Mouse (Mus musculus): ENCODE data around the gene Hip1. TPM values are rescaled to one million over a fixed set of nuclear protein-coding genes. Genes with fewer than 3 reads are reported as not detected.

Hip1 gene
- polyA plus RNA-seq, 1 experiment from 2014 or later = 45.2 TPM

DNA sequence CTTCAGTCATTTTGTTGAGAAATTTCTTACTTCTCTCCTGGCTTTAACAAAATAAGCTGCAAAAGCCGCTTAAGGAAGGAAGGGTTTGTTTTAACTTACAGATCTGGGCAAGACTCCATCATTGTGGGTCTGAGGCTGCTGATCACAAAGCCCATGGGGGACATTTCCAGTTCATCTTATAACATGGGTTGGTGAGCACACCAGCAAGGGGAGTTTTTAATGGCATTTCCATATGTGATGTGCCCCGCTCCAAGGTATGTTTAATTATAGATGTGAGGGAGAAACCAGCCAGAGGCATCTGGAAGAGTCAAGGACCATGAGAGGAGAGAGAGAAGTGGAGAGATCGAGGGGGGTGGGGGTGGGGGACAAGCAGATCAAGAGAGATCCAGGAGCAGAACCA lies 12.8 kb upstream of the Hip1 start:
- Histone ChIP-seq H3K4me3 (replicated peaks) (no peak overlapping the region), H3K4me2 (no peak overlapping the region), H3K27ac (no peak overlapping the region), H3K9me3 (replicated peaks) (no peaks in the 10 kb centered on the region), H3K27me3 (no peaks in the 10 kb centered on the region), H3K4me1 (0 out of 2 replicates have a peak, but pooled peaks cover 4% of the 10 kb centered on the region), H3K9ac (no peak overlapping the region), H3K36me3 (no peaks in the 10 kb centered on the region)
- no peak for ATAC-seq (replicated peaks; ENCODE audit: low FRiP score)
- WGBS = 84% methylated on average over 3 of the region's 3 CpGs

GRCm38 (mm10) chr5:135557051-135557450 lies 12.1 kb upstream of the Hip1 start:
- no peak overlapping the region for H3K9ac ChIP-seq
- H3K27me3 ChIP-seq = no peaks in the 10 kb centered on the region
- 0 out of 2 replicates have a peak, but pooled peaks cover 4% of the 10 kb centered on the region for H3K4me1 ChIP-seq
- no peak overlapping the region for H3K27ac ChIP-seq
- H3K36me3 ChIP-seq = no peaks in the 10 kb centered on the region
- H3K4me2 ChIP-seq = no peak overlapping the region
- 9% methylated on average over 4 of the region's 4 CpGs for WGBS
- H3K9me3 ChIP-seq (replicated peaks) = no peaks in the 10 kb centered on the region
- H3K4me3 ChIP-seq (replicated peaks) = no peak overlapping the region
- no peak for ATAC-seq (replicated peaks; ENCODE audit: low FRiP score)

GRCm38 (mm10) chr5:135556259-135556658 lies 11.3 kb upstream of the Hip1 start:
- WGBS = 81% methylated on average over 3 of the region's 4 CpGs
- Histone ChIP-seq H3K9me3 (replicated peaks) (no peaks in the 10 kb centered on the region), H3K27me3 (no peaks in the 10 kb centered on the region), H3K4me3 (replicated peaks) (no peak overlapping the region), H3K36me3 (no peaks in the 10 kb centered on the region), H3K27ac (no peak overlapping the region), H3K4me1 (0 out of 2 replicates have a peak, but pooled peaks cover 4% of the 10 kb centered on the region), H3K9ac (no peak overlapping the region), H3K4me2 (no peak overlapping the region)
- ATAC-seq (replicated peaks; ENCODE audit: low FRiP score) = no peak

GRCm38 (mm10) chr5:135551591-135551990 lies 6.7 kb upstream of the Hip1 start:
- Histone ChIP-seq H3K9me3 (replicated peaks) (no peaks in the 10 kb centered on the region), H3K4me1 (0 out of 2 replicates have a peak, but pooled peaks cover 4% of the 10 kb centered on the region), H3K36me3 (no peaks in the 10 kb centered on the region), H3K27ac (no peak overlapping the region), H3K4me2 (no peak overlapping the region), H3K9ac (no peak overlapping the region), H3K27me3 (0 out of 2 replicates have a peak, but pooled peaks cover 3% of the 10 kb centered on the region), H3K4me3 (replicated peaks) (no peak overlapping the region)
- ATAC-seq (replicated peaks; ENCODE audit: low FRiP score) = no peak
- WGBS = 78% methylated on average over 3 of the region's 3 CpGs

DNA sequence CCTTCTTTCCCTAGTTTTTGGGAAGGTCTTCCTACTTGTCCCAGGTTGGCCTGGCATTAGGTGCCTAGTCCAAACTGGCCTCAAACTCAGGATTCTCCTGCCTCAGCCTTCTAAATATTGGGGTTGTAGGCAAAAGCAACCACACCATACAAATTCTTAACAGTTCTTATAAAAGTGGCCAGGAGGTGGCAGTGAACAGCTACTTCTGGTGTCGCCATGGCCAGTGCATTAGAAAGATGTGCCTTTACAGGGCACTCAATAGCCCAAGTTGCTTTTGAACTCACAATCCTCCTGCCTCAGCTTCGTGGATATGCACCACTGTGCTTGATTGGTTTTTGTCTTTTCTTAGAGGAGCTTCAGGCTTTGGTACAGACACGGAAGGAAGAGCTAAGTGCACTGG lies 6.0 kb upstream of the Hip1 start:
- ATAC-seq (replicated peaks; ENCODE audit: low FRiP score) = no peak

GRCm38 (mm10) chr5:135547990-135548389 lies 3.1 kb upstream of the Hip1 start:
- 65% methylated on average over 2 of the region's 2 CpGs for WGBS
- H3K4me3 ChIP-seq (replicated peaks) = no peak overlapping the region
- H3K4me2 ChIP-seq = no peak overlapping the region
- H3K27ac ChIP-seq = no peak overlapping the region
- H3K4me1 ChIP-seq = peaks cover 18% of the 10 kb centered on the region
- no peaks in the 10 kb centered on the region for H3K36me3 ChIP-seq
- no peak overlapping the region for H3K9ac ChIP-seq
- 0 out of 2 replicates have a peak, but pooled peaks cover 3% of the 10 kb centered on the region for H3K27me3 ChIP-seq
- no peaks in the 10 kb centered on the region for H3K9me3 ChIP-seq (replicated peaks)
- ATAC-seq (replicated peaks; ENCODE audit: low FRiP score) = no peak

More for the DNA sequence above, 6.0 kb upstream of the Hip1 start:
- Histone ChIP-seq H3K27ac (no peak overlapping the region), H3K4me2 (no peak overlapping the region), H3K36me3 (no peaks in the 10 kb centered on the region), H3K4me3 (replicated peaks) (no peak overlapping the region), H3K9me3 (replicated peaks) (no peaks in the 10 kb centered on the region), H3K4me1 (peaks cover 7% of the 10 kb centered on the region), H3K27me3 (0 out of 2 replicates have a peak, but pooled peaks cover 3% of the 10 kb centered on the region), H3K9ac (no peak overlapping the region)
- WGBS = 34% methylated on average over 3 of the region's 3 CpGs

DNA sequence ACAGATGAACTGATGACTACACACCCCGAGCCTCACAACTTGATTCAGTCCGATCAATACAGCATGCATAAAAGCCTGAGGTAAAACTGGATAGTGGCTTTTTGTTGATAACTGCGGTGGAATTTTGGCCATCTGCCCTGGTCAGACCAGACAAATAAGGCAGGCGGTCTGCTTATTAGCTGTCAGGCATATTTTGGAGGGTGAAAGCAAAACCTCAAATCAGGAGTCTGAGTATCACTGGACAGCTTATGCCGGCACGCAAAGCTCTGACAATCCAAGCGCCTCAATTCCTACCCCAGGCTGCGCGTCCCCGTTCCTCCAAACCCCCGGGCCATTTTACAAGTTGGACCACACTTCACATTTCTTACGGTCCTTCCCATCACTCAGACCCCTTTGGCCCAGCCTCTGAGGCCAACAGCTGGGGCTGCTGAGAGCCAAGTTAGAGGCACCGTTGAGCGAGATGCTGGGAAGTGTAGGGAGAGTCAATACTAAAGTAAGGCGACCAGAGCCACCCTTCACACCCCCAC lies 825 bp downstream of the Hip1 start:
- Histone ChIP-seq H3K27me3 (no peaks in the 10 kb centered on the region), H3K4me1 (peaks cover 18% of the 10 kb centered on the region), H3K36me3 (no peaks in the 10 kb centered on the region), H3K9ac (peak overlapping the region; percentile 66; the same call in 1 of the 2 replicates), H3K27ac (no peak overlapping the region), H3K9me3 (replicated peaks) (no peaks in the 10 kb centered on the region), H3K4me2 (peak overlapping the region; percentile 95), H3K4me3 (replicated peaks) (peak overlapping the region; percentile 77)
- 5% methylated on average over 15 of the region's 15 CpGs for WGBS
- no peak for ATAC-seq (replicated peaks; ENCODE audit: low FRiP score)

DNA sequence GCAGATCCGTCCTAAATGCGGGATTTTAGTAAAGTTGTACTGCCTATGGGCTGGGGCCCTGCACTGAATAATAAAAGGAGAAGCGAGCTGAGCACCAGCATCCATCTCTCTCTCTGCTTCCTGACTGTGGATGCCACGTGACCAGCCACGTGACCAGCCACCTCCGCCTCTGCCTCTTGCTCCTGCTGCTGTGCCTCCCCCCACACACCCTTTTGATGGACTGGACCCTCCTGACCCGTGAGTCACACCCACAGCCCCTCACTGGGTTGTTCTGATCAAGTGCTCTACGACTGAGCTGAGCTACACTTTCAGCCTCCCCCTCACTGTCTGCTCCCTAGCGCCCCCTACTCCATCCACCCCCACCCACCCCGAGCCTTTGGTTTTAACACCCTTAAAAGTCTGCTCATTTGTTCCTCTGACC lies 7.1 kb downstream of the Hip1 start:
- H3K9ac ChIP-seq = no peak overlapping the region
- WGBS = 80% methylated on average over 10 of the region's 10 CpGs

GRCm38 (mm10) chr5:135537326-135537725 lies 7.6 kb downstream of the Hip1 start:
- Histone ChIP-seq H3K4me1 (peaks cover 8% of the 10 kb centered on the region), H3K4me3 (replicated peaks) (no peak overlapping the region), H3K27ac (no peak overlapping the region), H3K9me3 (replicated peaks) (no peaks in the 10 kb centered on the region), H3K4me2 (no peak overlapping the region), H3K36me3 (no peaks in the 10 kb centered on the region), H3K9ac (no peak overlapping the region), H3K27me3 (no peaks in the 10 kb centered on the region)
- WGBS = 68% methylated on average over 4 of the region's 4 CpGs
- ATAC-seq (replicated peaks; ENCODE audit: low FRiP score) = no peak

More for the DNA sequence above, 7.1 kb downstream of the Hip1 start:
- Histone ChIP-seq H3K27ac (no peak overlapping the region), H3K27me3 (no peaks in the 10 kb centered on the region), H3K36me3 (no peaks in the 10 kb centered on the region), H3K9me3 (replicated peaks) (no peaks in the 10 kb centered on the region), H3K4me1 (peaks cover 8% of the 10 kb centered on the region), H3K4me2 (no peak overlapping the region), H3K4me3 (replicated peaks) (no peak overlapping the region)
- no peak for ATAC-seq (replicated peaks; ENCODE audit: low FRiP score)

- ATAC-seq (replicated peaks; ENCODE audit: low FRiP score) = no peak
- H3K36me3 ChIP-seq = no peaks in the 10 kb centered on the region; the same call in 1 of the 2 replicates
- H3K27me3 ChIP-seq = no peaks in the 10 kb centered on the region
- no peak overlapping the region for H3K4me2 ChIP-seq
- H3K9me3 ChIP-seq (replicated peaks) = no peaks in the 10 kb centered on the region
- H3K4me3 ChIP-seq (replicated peaks) = no peak overlapping the region
- no peak overlapping the region for H3K27ac ChIP-seq
- no peak overlapping the region for H3K9ac ChIP-seq
- peaks cover 12% of the 10 kb centered on the region for H3K4me1 ChIP-seq
These were observed 9.1 kb downstream of the Hip1 start for GRCm38 (mm10) chr5:135535867-135536266.

DNA sequence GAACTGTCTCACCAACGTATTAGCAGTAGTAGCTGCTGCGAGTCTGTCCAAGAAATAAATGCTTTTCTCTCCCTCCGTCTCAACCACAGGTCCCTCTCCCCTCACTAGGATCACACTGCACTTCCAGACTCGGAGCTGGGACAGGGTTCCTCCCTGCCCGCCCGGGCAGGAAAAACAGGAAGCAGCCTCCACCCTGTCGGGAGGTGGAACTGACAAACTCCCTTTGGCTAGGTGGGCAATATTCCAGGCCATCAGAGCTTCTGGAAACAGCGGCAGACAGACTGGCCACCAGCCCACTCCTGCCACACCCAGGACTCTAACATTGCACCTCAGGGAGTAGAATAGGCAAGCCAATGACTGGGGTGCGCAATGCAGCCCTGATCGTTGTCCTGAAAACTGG lies 11.5 kb downstream of the Hip1 start:
- no peaks in the 10 kb centered on the region for H3K27me3 ChIP-seq
- no peaks in the 10 kb centered on the region for H3K9me3 ChIP-seq (replicated peaks)
- no peaks in the 10 kb centered on the region; the same call in 1 of the 2 replicates for H3K36me3 ChIP-seq
- no peak for ATAC-seq (replicated peaks; ENCODE audit: low FRiP score)
- no peak overlapping the region for H3K4me3 ChIP-seq (replicated peaks)
- H3K9ac ChIP-seq = no peak overlapping the region
- no peak overlapping the region for H3K4me2 ChIP-seq
- 58% methylated on average over 10 of the region's 10 CpGs for WGBS
- peak overlapping the region; percentile 60 for H3K27ac ChIP-seq
- H3K4me1 ChIP-seq = peaks cover 12% of the 10 kb centered on the region

DNA sequence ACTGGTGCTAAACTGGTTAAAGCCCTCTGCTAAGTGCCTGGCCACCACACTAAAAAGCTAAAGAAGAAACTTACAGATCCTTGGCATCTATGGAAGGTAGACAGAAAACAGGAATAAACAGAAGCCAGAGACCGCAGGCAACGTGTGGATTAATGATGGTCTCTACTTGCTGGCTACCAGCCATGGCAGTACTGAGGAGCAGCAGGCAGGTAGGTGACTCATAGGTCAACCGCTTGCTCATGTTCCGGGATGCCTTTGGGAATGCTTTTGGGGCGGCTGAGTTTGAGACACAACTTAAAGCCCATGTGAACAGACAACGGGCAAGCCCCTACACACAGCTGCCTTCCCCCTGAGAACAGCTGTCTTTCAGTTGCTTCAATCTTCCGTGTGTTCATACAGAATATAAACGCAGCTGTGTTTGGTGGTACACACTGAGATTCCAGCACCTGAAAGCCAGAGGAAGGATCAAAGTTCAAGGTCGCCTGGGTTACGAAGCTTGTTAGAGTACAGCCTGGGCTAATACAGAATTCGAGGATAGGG lies 13.5 kb downstream of the Hip1 start:
- no peak overlapping the region for H3K4me3 ChIP-seq (replicated peaks)
- no peaks in the 10 kb centered on the region; the same call in 1 of the 2 replicates for H3K36me3 ChIP-seq
- H3K4me2 ChIP-seq = no peak overlapping the region
- no peak overlapping the region for H3K27ac ChIP-seq
- WGBS = 78% methylated on average over 11 of the region's 11 CpGs
- ATAC-seq (replicated peaks; ENCODE audit: low FRiP score) = no peak
- H3K27me3 ChIP-seq = no peaks in the 10 kb centered on the region
- H3K9me3 ChIP-seq (replicated peaks) = no peaks in the 10 kb centered on the region
- no peak overlapping the region for H3K9ac ChIP-seq
- H3K4me1 ChIP-seq = peaks cover 19% of the 10 kb centered on the region

- 77% methylated on average over 2 of the region's 2 CpGs for WGBS
- peaks cover 26% of the 10 kb centered on the region for H3K4me1 ChIP-seq
- H3K36me3 ChIP-seq = no peaks in the 10 kb centered on the region; the same call in 1 of the 2 replicates
- no peak overlapping the region for H3K9ac ChIP-seq
- no peaks in the 10 kb centered on the region for H3K27me3 ChIP-seq
- no peak overlapping the region for H3K4me3 ChIP-seq (replicated peaks)
- H3K27ac ChIP-seq = no peak overlapping the region
- no peak for ATAC-seq (replicated peaks; ENCODE audit: low FRiP score)
- no peak overlapping the region for H3K4me2 ChIP-seq
- no peaks in the 10 kb centered on the region for H3K9me3 ChIP-seq (replicated peaks)
These were observed 15.0 kb downstream of the Hip1 start for GRCm38 (mm10) chr5:135529964-135530363.
